Mouse (Mus musculus) liver, adult 2 months (tissue): ENCODE results near the gene Cdh13.

Source experiments
- CTCF ChIP-seq: fragments of 200-500 bp; IDR thresholded peaks from 2 replicates; pipeline ENCODE4 v1.5.1; 2011; ENCODE audit warnings: low read depth, low read length, control low read depth
- POLR2A ChIP-seq: fragments of 200-500 bp; IDR thresholded peaks from 2 replicates; pipeline ENCODE4 v1.6.1; 2011; ENCODE audit warnings: low read length, control low read depth; ENCODE audit not compliant: insufficient read depth; ENCODE audit errors: extremely low read depth

DNA sequence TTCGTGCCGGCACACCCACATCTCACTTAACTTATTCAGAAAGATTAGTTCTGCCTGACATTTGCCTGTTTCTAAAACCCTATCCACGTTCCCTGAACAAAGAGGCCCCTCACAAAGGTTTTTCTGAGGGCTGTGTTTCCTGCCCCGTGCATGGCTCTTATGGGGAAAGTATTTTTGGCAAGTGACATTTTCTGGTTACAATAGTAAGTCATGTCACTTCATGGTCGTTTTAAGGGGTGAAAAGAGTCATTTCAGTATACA is 256.0 kb downstream of the Cdh13 start:
- no peak for TF ChIP-seq POLR2A
- no peak for TF ChIP-seq CTCF
